Mouse (Mus musculus) liver, adult 10 weeks (tissue): ENCODE data around the gene Ccdc71. TPM values are rescaled to one million over a fixed set of nuclear protein-coding genes. Genes with fewer than 3 reads are reported as not detected.

Experiments used
- polyA plus RNA-seq: library from polyadenylated mRNA; stranded (reverse); fragments of 350-450 nt; fragmentation: Illumina TruSeq; extraction: RNeasy Lipid Tissue Mini Kit (QIAGEN cat#74804); gene quantifications from one replicate; pipeline ENCODE4 v1.2.3, GENCODE M21; 2014; ENCODE audit warnings: low read depth, low replicate concordance

Gene Ccdc71
- polyA plus RNA-seq: 1.9 TPM

DNA sequence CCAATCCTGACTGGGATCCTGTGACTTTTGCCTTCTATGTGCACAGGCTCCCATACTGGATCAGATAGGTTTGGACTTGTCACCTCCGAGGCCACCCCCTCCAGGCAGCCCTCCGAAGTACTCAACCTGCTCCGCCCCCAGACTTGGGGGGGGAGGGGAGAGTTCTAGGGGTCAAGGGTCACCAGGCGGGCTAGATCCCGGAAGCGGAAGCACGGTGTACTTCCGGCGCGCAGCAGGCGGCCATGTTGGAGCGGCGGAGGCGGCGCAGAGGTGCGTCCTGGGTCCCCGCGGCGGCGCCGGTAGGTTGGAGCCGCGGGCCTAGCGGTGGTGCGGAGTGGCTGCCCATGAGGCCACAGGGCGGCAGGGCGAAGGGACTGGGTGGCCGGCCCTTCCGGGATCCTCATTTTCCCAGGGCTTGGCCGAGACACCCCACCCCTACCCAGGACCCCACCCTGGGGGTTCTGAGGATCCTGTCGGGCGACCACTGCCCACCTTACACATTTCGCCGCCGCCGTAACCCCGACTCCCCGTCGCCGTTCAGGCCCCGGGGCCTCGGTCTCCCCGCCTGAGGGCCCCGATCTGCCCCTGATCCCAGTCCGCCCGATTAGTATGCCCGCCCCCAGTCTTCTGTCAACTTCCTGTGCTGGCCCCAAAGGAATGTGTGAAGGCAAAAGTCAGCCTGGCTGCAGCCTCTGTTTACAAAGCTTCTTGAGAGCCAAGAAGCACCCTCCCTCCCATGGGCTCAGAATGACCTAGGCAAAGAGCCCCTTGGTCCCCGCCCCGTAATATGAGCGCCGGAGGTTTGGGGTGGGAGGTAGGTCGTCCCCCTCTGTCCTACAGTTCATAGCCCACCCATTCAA, at the start of gene Ccdc71:
Gene Ccdc71, plus strand, starts transcription at position 209 of the 860 bp plus-strand sequence.

DNA sequence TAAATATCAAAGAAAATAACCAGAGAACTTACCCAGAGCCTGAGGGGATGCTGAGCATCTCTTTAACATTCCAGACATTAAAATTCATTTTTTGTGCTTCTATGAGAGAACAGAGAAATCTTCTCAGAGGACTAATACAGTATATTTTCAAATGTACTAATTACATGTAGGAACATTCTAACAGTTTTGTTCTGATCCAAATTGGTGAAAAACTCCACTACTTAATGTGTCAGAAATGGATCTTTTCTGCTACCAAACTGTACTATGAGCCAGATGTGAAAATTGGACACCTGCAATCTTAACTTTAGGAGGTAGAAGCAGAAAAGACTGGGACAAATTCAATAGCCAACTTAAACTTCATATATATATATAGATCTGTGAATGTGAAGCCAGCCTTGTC, 31.9 kb upstream of the Ccdc71 start, which contains the start of gene Ccdc36:
Gene Ccdc36, minus strand, starts transcription at position 101 of the 400 bp plus-strand sequence.

DNA sequence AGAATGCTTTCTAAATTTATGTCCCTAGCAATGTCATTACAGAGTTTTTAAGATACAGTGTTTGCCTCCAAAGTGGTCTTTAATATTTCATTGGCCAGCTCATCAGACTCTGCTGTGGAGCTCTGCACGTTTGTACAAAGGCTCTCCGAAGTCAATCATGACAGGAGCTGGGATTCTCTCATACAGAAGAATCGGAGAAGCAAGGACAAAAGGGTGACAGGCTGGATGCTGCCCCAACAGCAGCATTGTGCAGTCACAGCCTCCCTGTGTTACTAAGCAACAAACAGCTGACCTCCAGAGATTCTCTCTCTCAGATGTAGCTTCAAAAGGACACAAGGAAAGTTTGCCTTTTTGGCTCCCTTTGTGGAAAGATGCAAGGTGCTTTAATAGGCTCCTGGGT, 24.1 kb upstream of the Ccdc71 start, which contains the start of gene BC048562:
Gene BC048562, plus strand, starts transcription at position 301 of the 400 bp plus-strand sequence.

DNA sequence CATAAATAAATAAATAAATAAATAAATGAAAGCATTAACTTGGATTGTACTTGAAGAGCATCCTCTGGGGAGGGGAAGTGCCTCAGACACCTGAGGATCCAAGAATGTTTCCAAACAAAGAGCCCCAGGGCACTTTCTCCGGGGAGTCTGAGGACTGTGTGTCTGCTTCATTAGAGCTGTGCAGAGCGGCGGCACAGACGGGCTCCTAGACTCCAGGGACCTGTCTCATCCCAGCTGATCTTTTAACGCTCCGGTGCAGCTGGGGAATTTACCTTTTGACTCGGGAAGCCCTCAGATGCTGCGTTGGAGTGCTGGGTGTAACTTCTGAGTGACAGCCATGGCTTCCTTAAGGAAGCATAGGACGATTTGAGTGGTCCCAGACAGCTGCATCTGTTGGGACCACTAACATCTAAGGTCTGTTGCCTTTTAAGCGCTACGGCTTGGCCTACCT, 879 bp downstream of the Ccdc71 start, which contains the start of gene Klhdc8b:
Gene Klhdc8b, minus strand, starts transcription at position 401 of the 451 bp plus-strand sequence.

DNA sequence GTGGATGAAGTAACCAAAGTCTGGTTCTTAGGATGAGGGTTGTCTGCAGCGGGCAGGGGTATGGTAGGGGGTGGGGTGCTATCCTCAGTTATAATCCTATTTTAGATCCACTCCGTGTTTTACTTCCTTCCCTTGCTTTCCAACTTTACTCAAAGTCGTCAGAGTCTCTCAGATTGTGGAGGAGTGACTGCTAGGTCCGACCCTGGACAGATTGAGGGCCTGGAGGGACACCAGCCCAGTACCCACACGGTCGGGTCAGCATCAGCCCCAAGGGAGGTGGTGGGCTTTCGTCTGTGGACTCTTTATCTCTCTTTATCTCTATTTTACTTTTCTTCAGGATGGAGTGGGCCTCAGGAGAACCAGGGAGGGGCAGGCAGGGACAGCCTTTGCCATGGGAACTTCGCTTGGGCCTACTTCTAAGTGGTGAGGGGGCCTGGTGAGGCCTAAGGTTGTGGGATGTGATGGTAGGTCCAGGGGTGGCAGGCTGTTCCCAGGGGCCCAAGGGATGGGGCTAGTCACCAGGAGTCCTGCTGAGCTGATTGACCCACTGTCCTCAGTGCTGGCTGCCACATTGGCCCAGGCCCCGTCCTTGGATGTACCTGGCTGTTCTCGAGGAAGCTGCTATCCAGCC, 19.5 kb downstream of the Ccdc71 start, which contains the start of gene Lamb2:
Gene Lamb2, plus strand, starts transcription at position 16 of the 631 bp plus-strand sequence.

DNA sequence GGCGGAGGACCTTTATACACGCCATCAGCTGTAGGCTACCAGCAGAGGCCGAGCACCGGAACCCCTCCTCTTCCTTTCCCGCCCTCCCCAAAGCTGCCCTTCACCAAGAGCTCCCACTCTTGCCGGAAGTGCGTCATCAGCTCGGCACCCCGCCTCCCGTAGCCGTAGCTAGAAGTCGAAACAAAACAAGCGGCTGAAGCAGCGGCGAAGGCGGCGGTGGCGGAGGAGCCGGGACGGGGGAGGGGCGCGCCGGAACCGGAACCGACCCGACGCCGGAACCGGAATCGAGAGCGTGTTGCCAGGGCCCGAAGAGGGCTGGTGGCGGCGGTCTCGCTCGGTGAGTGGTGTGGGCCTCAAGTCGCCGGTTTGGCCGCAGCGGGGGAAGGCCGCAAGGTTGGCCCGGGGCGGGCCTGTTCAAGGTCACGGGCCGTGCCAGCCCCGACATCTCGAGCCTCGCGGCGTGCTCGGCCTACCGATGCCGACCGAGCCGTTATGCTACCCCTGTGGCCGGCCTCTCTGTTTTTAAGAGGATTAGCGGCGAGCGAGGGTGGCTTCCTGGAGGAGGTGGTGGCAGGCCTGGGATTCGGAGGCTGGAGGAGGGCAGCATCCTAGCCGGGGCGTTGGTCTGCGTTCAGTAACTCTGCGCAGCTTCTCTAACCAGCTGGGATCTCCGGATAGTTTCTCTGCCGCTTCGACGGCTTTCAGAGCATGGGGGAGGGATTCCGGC, 30.4 kb downstream of the Ccdc71 start, which contains the start of gene Usp19:
Gene Usp19, plus strand, starts transcription at position 44 of the 727 bp plus-strand sequence.

DNA sequence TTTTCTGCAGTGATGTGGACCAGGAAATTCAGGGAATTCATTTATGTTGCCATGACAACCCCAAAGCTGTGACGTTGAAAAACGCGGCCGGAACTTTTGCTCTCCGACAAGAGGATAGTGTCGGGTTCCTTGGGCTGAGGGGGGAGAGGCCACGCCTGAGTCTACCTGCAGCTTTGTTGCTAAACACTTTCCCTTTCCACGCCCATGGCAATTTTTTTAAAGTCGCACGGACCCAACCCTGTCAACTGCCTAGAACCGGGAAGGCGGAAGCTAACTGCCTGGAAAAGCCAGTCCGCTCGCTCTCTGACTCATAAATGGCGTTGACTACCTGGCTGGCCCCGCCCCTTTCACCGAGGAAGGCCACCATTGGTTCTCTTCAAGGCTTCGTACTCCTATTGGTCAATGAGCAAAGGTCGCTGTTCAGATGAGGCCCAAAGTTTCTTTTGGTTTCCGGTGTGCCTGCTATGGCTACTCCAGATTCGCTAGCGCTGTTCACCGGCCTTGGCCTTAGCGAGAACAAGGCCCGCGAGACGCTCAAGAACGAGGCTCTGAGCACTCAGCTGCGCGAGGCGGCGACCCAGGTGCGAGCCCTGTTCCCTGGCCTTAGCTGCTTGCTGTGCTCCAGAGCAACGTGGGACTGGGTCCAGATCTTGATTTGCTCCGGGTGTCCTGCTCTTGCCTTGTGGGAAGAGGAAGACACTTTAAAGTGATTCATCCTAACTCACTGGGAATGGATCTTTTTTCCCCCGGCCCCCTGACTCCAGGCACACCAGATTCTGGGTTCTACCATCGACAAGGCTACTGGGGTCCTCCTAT, 47.5 kb downstream of the Ccdc71 start, which contains the start of gene Qars:
Gene Qars, plus strand, starts transcription at position 88 of the 816 bp plus-strand sequence.

Other genes starting within 250 kb of the Ccdc71 start
- gene Dag1, start 196.6 kb upstream of the Ccdc71 start, polyA plus RNA-seq: 18.2 TPM
- 16.2 TPM for gene Nicn1, start 170.1 kb upstream of the Ccdc71 start, polyA plus RNA-seq
- gene Amt, start 163.7 kb upstream of the Ccdc71 start, polyA plus RNA-seq: 37.0 TPM
- 220 TPM for gene Rhoa, start 154.4 kb upstream of the Ccdc71 start, polyA plus RNA-seq
- gene Tcta, start 154.4 kb upstream of the Ccdc71 start, polyA plus RNA-seq: 14.3 TPM
- 303 TPM for gene Gpx1, start 121.6 kb upstream of the Ccdc71 start, polyA plus RNA-seq
- gene Usp4, start 112.7 kb upstream of the Ccdc71 start, polyA plus RNA-seq: 49.6 TPM
- not detected for gene 1700102P08Rik, start 67.7 kb upstream of the Ccdc71 start, polyA plus RNA-seq
- not detected for gene Ccdc36, start 32.0 kb upstream of the Ccdc71 start, polyA plus RNA-seq
- gene BC048562, start 24.0 kb upstream of the Ccdc71 start, polyA plus RNA-seq: not detected
- 1.4 TPM for gene Klhdc8b, start 1.1 kb downstream of the Ccdc71 start, polyA plus RNA-seq
- gene Lamb2, start 19.2 kb downstream of the Ccdc71 start, polyA plus RNA-seq: 0.79 TPM
- 7.2 TPM for gene Usp19, start 30.1 kb downstream of the Ccdc71 start, polyA plus RNA-seq
- gene Qars, start 47.2 kb downstream of the Ccdc71 start, polyA plus RNA-seq: 49.3 TPM
- 28.6 TPM for gene Qrich1, start 56.3 kb downstream of the Ccdc71 start, polyA plus RNA-seq
- gene Impdh2, start 99.8 kb downstream of the Ccdc71 start, polyA plus RNA-seq: 20.3 TPM
- gene Ndufaf3, start 106.9 kb downstream of the Ccdc71 start, polyA plus RNA-seq: 3.4 TPM
- gene Dalrd3, start 109.4 kb downstream of the Ccdc71 start, polyA plus RNA-seq: 5.1 TPM
- 0.93 TPM for gene Wdr6, start 118.2 kb downstream of the Ccdc71 start, polyA plus RNA-seq
- gene P4htm, start 137.1 kb downstream of the Ccdc71 start, polyA plus RNA-seq: not detected
- 23.0 TPM for gene Arih2, start 188.9 kb downstream of the Ccdc71 start, polyA plus RNA-seq
- gene Slc25a20, start 201.6 kb downstream of the Ccdc71 start, polyA plus RNA-seq: 136 TPM
- 73.3 TPM for gene Prkar2a, start 228.8 kb downstream of the Ccdc71 start, polyA plus RNA-seq